Comparison of ENCODE assay signal across 10 mouse cellular contexts in genomic region chr14:33683701-33684100, GRCm38 (mm10).
DNase-seq lines count a peak whose midpoint lies in the region; ATAC-seq and TF ChIP-seq lines count a peak whose summit lies in the region.
"Had no signal": no experiment of that assay in that cellular context is flagged by ENCODE, and none has a peak within 500 bp of the region (broad histone marks: within the 10 kb centered on the region; RNA-seq: fewer than 3 reads in every experiment).

No protein-coding gene starts in this region.

- TF ChIP-seq CTCF in intestine, postnatal 0 days (IDR thresholded peaks at IDR 0.05; ENCODE audit: low read depth) = no peak
- no peak for TF ChIP-seq CTCF in midbrain, postnatal 0 days (IDR thresholded peaks at IDR 0.05)

- no peaks in the 10 kb centered on the region; the same call in 1 of the 2 replicates for H3K27me3 ChIP-seq in intestine, embryonic 15.5 days (replicated peaks)
- H3K27me3 ChIP-seq in intestine, postnatal 0 days (replicated peaks; ENCODE audit: control insufficient read depth, insufficient read depth, low read length) = no peaks in the 10 kb centered on the region
- no peaks in the 10 kb centered on the region for H3K27me3 ChIP-seq in hindbrain, embryonic 13.5 days
- no peaks in the 10 kb centered on the region for H3K27me3 ChIP-seq in midbrain, postnatal 0 days (ENCODE audit: insufficient read depth, low read length)

- ATAC-seq in intestine, embryonic 15.5 days = peak; percentile 55
- no peak for ATAC-seq in intestine, postnatal 0 days
- ATAC-seq in hindbrain, embryonic 13.5 days (ENCODE audit: low FRiP score) = peak; percentile 94
- ATAC-seq in midbrain, postnatal 0 days (ENCODE audit: low FRiP score) = peak; percentile 81; the same call in 1 of the 2 replicates

- 37% methylated on average over 13 of the region's 13 CpGs for WGBS in intestine, embryonic 15.5 days
- 36% methylated on average over 13 of the region's 13 CpGs for WGBS in intestine, postnatal 0 days
- 10% methylated on average over 13 of the region's 13 CpGs for WGBS in hindbrain, embryonic 13.5 days
- WGBS in midbrain, postnatal 0 days = 39% methylated on average over 13 of the region's 13 CpGs

- no peak overlapping the region for H3K4me2 ChIP-seq in intestine, embryonic 15.5 days (replicated peaks)
- H3K4me2 ChIP-seq in intestine, postnatal 0 days (replicated peaks; ENCODE audit: low read depth) = no peak overlapping the region
- peak overlapping the region; percentile 14; the same call in 1 of the 2 replicates for H3K4me2 ChIP-seq in hindbrain, embryonic 13.5 days
- H3K4me2 ChIP-seq in midbrain, postnatal 0 days (ENCODE audit: low read depth, low read length, poor library complexity, severe bottlenecking) = no peak overlapping the region

- H3K9ac ChIP-seq in intestine, embryonic 15.5 days = no peak overlapping the region
- no peak overlapping the region for H3K9ac ChIP-seq in intestine, postnatal 0 days (ENCODE audit: low read depth, low read length)
- H3K9ac ChIP-seq in hindbrain, embryonic 13.5 days = no peak overlapping the region
- H3K9ac ChIP-seq in midbrain, postnatal 0 days (replicated peaks; ENCODE audit: low read length, poor library complexity, severe bottlenecking) = no peak overlapping the region

- no peak overlapping the region for H3K4me3 ChIP-seq in intestine, embryonic 15.5 days (replicated peaks)
- H3K4me3 ChIP-seq in intestine, postnatal 0 days (ENCODE audit: low read depth, low read length) = no peak overlapping the region
- no peak overlapping the region for H3K4me3 ChIP-seq in hindbrain, embryonic 13.5 days
- H3K4me3 ChIP-seq in midbrain, postnatal 0 days (ENCODE audit: low read depth, low read length) = no peak overlapping the region

- no peaks in the 10 kb centered on the region for H3K36me3 ChIP-seq in intestine, embryonic 15.5 days
- H3K36me3 ChIP-seq in intestine, postnatal 0 days (ENCODE audit: control insufficient read depth, insufficient read depth) = no peaks in the 10 kb centered on the region
- H3K36me3 ChIP-seq in hindbrain, embryonic 13.5 days = no peaks in the 10 kb centered on the region
- H3K36me3 ChIP-seq in midbrain, postnatal 0 days (ENCODE audit: insufficient read depth, low read length) = no peaks in the 10 kb centered on the region

- intact Hi-C loops in heart, postnatal 36 days (cut with DNase I) = no loop called here

- peak; percentile 66 for DNase-seq in embryo, embryonic 10.5 days (ENCODE audit: low spot score)
- DNase-seq in midbrain, postnatal 0 days (ENCODE audit: low spot score) = peak; percentile 71
- DNase-seq in ovary, postnatal 14 days (ENCODE audit: low spot score) = no peak
- no peak for DNase-seq in heart, postnatal 36 days
- DNase-seq in urinary bladder, adult 18-20 months (ENCODE audit: low spot score in 2 of 2) = no peak
- DNase-seq: cerebellum, adult 9-10 months; lung, postnatal 14 days had no signal

- no peaks in the 10 kb centered on the region for H3K9me3 ChIP-seq in intestine, embryonic 15.5 days
- no peaks in the 10 kb centered on the region for H3K9me3 ChIP-seq in intestine, postnatal 0 days (ENCODE audit: control insufficient read depth)
- H3K9me3 ChIP-seq in hindbrain, embryonic 13.5 days = no peaks in the 10 kb centered on the region
- no peaks in the 10 kb centered on the region for H3K9me3 ChIP-seq in midbrain, postnatal 0 days (ENCODE audit: low read length)

- peaks cover 7% of the 10 kb centered on the region for H3K4me1 ChIP-seq in intestine, embryonic 15.5 days (replicated peaks)
- no peaks in the 10 kb centered on the region for H3K4me1 ChIP-seq in intestine, postnatal 0 days (replicated peaks; ENCODE audit: control insufficient read depth, insufficient read depth, low read length)
- H3K4me1 ChIP-seq in hindbrain, embryonic 13.5 days (replicated peaks) = peaks cover 19% of the 10 kb centered on the region
- H3K4me1 ChIP-seq in midbrain, postnatal 0 days (ENCODE audit: insufficient read depth, low read length) = no peaks in the 10 kb centered on the region

- no peak overlapping the region for H3K27ac ChIP-seq in intestine, embryonic 15.5 days
- H3K27ac ChIP-seq in intestine, postnatal 0 days (ENCODE audit: low read depth, low read length) = no peak overlapping the region
- peak overlapping the region; percentile 63 for H3K27ac ChIP-seq in hindbrain, embryonic 13.5 days
- no peak overlapping the region for H3K27ac ChIP-seq in midbrain, postnatal 0 days (ENCODE audit: low read depth, low read length)

Comparison
In these comparisons a context has a peak if more than half of its experiments do, and no peak if none do; other contexts are left out.
1. DNase-seq: peak in embryo, embryonic 10.5 days (single experiment) and midbrain, postnatal 0 days (single experiment); none in ovary, postnatal 14 days (single experiment), heart, postnatal 36 days (0 of 2) and urinary bladder, adult 18-20 months (0 of 2).